Mouse (Mus musculus): ENCODE data around the gene Btc.

- TF ChIP-seq CTCF (IDR thresholded peaks at IDR 0.05 in 2 of 3, conservative IDR thresholded peaks at IDR 0.05 in 1 of 3; ENCODE audit: control insufficient read depth in 1 of 3, insufficient read depth in 1 of 3, low read depth in 2 of 3, low read length in 3 of 3, poor library complexity in 1 of 3, severe bottlenecking in 1 of 3) (no peak), BHLHE40 (IDR thresholded peaks at IDR 0.05; ENCODE audit: borderline replicate concordance, low read depth, low read length) (no peak), TCF12 (IDR thresholded peaks at IDR 0.05; ENCODE audit: low read depth, low read length) (no peak), SIN3A (IDR thresholded peaks at IDR 0.05; ENCODE audit: low read length) (no peak), POLR2A (IDR thresholded peaks at IDR 0.05; ENCODE audit: control insufficient read depth in 1 of 2, insufficient read depth in 1 of 2, low read depth in 1 of 2, low read length in 2 of 2, poor library complexity in 1 of 2) (no peak), USF1 (IDR thresholded peaks at IDR 0.05; ENCODE audit: low read depth, low read length) (no peak), RAD21 (IDR thresholded peaks at IDR 0.05; ENCODE audit: low read depth, low read length) (no peak), EP300 (IDR thresholded peaks at IDR 0.05; ENCODE audit: low read depth in 1 of 2, low read length in 2 of 2) (no peak), NELFE (IDR thresholded peaks at IDR 0.05; ENCODE audit: low read depth, low read length) (no peak), HCFC1 (IDR thresholded peaks at IDR 0.05; ENCODE audit: low read depth, low read length) (no peak), POLR2AphosphoS5 (IDR thresholded peaks at IDR 0.05; ENCODE audit: borderline replicate concordance, low read depth, low read length) (no peak), ZMIZ1 (IDR thresholded peaks at IDR 0.05; ENCODE audit: low read depth, low read length) (no peak)
These were observed 88.8 kb downstream of the Btc start for GRCm38 (mm10) chr5:91313971-91314370.
